Mouse (Mus musculus) forebrain, embryonic 14.5 days (tissue): ENCODE data around the gene Gpr33. TPM values are rescaled to one million over a fixed set of nuclear protein-coding genes. Genes with fewer than 3 reads are reported as not detected.

Experiments
- ATAC-seq: fragments of 200-750 bp; cut with Nextera tagmentation; 2 replicates; pipeline ENCODE4 v1.8.0; 2017; ENCODE audit warnings: mild to moderate bottlenecking, moderate library complexity
- DNase-seq: peaks from one replicate; pipeline ENCODE4 v3.0.0-alpha.2; 2015; ENCODE audit warnings: low spot score
- H3K27ac ChIP-seq: fragments of 300-500 bp; sonication (generic); 2 replicates; pipeline ENCODE4 v1.5.1; 2014; ENCODE audit warnings: low read depth, mild to moderate bottlenecking, control low read depth, low read length, moderate library complexity
- H3K27me3 ChIP-seq: fragments of 300-500 bp; sonication (generic); replicated peaks from 2 replicates; pipeline ENCODE4 v1.6.1; 2014; ENCODE audit warnings: low read length, control low read depth, mixed read lengths; ENCODE audit not compliant: control insufficient read depth, insufficient read depth
- H3K36me3 ChIP-seq: fragments of 300-500 bp; sonication (generic); 2 replicates; pipeline ENCODE4 v1.6.1; 2014; ENCODE audit warnings: low read length, control low read depth; ENCODE audit not compliant: control insufficient read depth, insufficient read depth
- H3K4me1 ChIP-seq: fragments of 300-500 bp; sonication (generic); 2 replicates; pipeline ENCODE4 v1.6.1; 2014; ENCODE audit warnings: antibody characterized with exemption, low read length, control low read depth; ENCODE audit not compliant: control insufficient read depth, insufficient read depth
- H3K4me2 ChIP-seq: fragments of 300-500 bp; sonication (generic); 2 replicates; pipeline ENCODE4 v1.6.1; 2014; ENCODE audit warnings: mild to moderate bottlenecking, control low read depth, low read length
- H3K4me3 ChIP-seq: fragments of 300-500 bp; sonication (generic); 2 replicates; pipeline ENCODE4 v1.5.1; 2014; ENCODE audit warnings: low read depth, low read length, control low read depth
- H3K9ac ChIP-seq: fragments of 300-500 bp; sonication (generic); 2 replicates; pipeline ENCODE4 v1.6.1; 2014; ENCODE audit warnings: mild to moderate bottlenecking, low read length, control low read depth, moderate library complexity
- H3K9me3 ChIP-seq: fragments of 300-500 bp; sonication (generic); replicated peaks from 2 replicates; pipeline ENCODE4 v1.6.1; 2016; ENCODE audit warnings: low read length, control low read depth, mixed read lengths; ENCODE audit not compliant: control insufficient read depth
- WGBS: fragments of 180-500 bp; shearing (Covaris S2); extraction: QIAGEN DNeasy Blood & Tissue Kit; methylation state at CpG from one replicate; pipeline ENCODE4 v1.1.7; 2014; 5-methylcytosine and 5-hydroxymethylcytosine counted together
- polyA plus RNA-seq: library from polyadenylated mRNA; unstranded; fragments of >200 nt; fragmentation: Nextera tagmentation; extraction: Ambion mirVana; gene quantifications from 2 replicates; pipeline ENCODE4 v1.2.1, GENCODE M21; 2014

Gpr33 gene
- polyA plus RNA-seq, 1 experiment from 2014 or later, result not detected

- H3K9me3 ChIP-seq, result no peaks in the 10 kb centered on the region
- H3K4me3 ChIP-seq, result no peak overlapping the region
- H3K9ac ChIP-seq, result no peak overlapping the region
- no peak overlapping the region for H3K4me2 ChIP-seq
- no peaks in the 10 kb centered on the region for H3K4me1 ChIP-seq
- ATAC-seq (no peak), DNase-seq (no peak)
- peaks cover 25% of the 10 kb centered on the region for H3K36me3 ChIP-seq
- WGBS, result 89% methylated on average over 9 of the region's 9 CpGs
- no peaks in the 10 kb centered on the region for H3K27me3 ChIP-seq
- H3K27ac ChIP-seq, result no peak overlapping the region
These were observed 29.4 kb downstream of the Gpr33 start for GRCm38 (mm10) chr12:51998366-51998932.

GRCm38 (mm10) chr12:51995738-51996536, 31.9 kb downstream of the Gpr33 start:
- Histone ChIP-seq H3K9me3 (no peaks in the 10 kb centered on the region), H3K9ac (no peak overlapping the region), H3K4me3 (no peak overlapping the region), H3K4me1 (no peaks in the 10 kb centered on the region), H3K36me3 (peaks cover 25% of the 10 kb centered on the region), H3K27ac (no peak overlapping the region), H3K27me3 (no peaks in the 10 kb centered on the region), H3K4me2 (no peak overlapping the region)
- DNase-seq, result no peak
- no peak for ATAC-seq
- WGBS, result 91% methylated on average over 1 of the region's 1 CpGs

GRCm38 (mm10) chr12:51990629-51991028, 37.2 kb downstream of the Gpr33 start:
- 77% methylated on average over 2 of the region's 2 CpGs for WGBS
- ATAC-seq (no peak), DNase-seq (no peak)
- H3K4me2 ChIP-seq, result no peak overlapping the region
- no peaks in the 10 kb centered on the region for H3K27me3 ChIP-seq
- H3K4me1 ChIP-seq, result no peaks in the 10 kb centered on the region
- H3K36me3 ChIP-seq, result peaks cover 7% of the 10 kb centered on the region
- no peak overlapping the region for H3K27ac ChIP-seq
- H3K9ac ChIP-seq, result no peak overlapping the region
- no peak overlapping the region for H3K4me3 ChIP-seq
- H3K9me3 ChIP-seq, result no peaks in the 10 kb centered on the region

GRCm38 (mm10) chr12:51988536-51988935, 39.3 kb downstream of the Gpr33 start:
- H3K36me3 ChIP-seq, result no peaks in the 10 kb centered on the region; the same call in 1 of the 2 replicates
- no peaks in the 10 kb centered on the region for H3K27me3 ChIP-seq
- no peak overlapping the region for H3K27ac ChIP-seq
- no peak overlapping the region for H3K4me2 ChIP-seq
- DNase-seq, result no peak
- WGBS, result 90% methylated on average over 5 of the region's 5 CpGs
- no peak overlapping the region for H3K4me3 ChIP-seq
- H3K9ac ChIP-seq, result no peak overlapping the region
- H3K9me3 ChIP-seq, result no peaks in the 10 kb centered on the region
- ATAC-seq, result no peak
- H3K4me1 ChIP-seq, result no peaks in the 10 kb centered on the region

- Histone ChIP-seq H3K9ac (no peak overlapping the region), H3K4me3 (no peak overlapping the region), H3K27ac (no peak overlapping the region), H3K36me3 (no peaks in the 10 kb centered on the region), H3K4me1 (no peaks in the 10 kb centered on the region), H3K27me3 (no peaks in the 10 kb centered on the region), H3K4me2 (no peak overlapping the region), H3K9me3 (no peaks in the 10 kb centered on the region)
- WGBS, result 83% methylated on average over 4 of the region's 4 CpGs
- DNase-seq, result no peak
- ATAC-seq, result no peak
These were observed 42.0 kb downstream of the Gpr33 start for GRCm38 (mm10) chr12:51985826-51986225.

GRCm38 (mm10) chr12:51985163-51985748, 42.6 kb downstream of the Gpr33 start:
- 95% methylated on average over 3 of the region's 3 CpGs for WGBS
- no peak overlapping the region for H3K27ac ChIP-seq
- no peaks in the 10 kb centered on the region for H3K4me1 ChIP-seq

GRCm38 (mm10) chr12:51983625-51984024, 44.2 kb downstream of the Gpr33 start:
- DNase-seq (no peak), ATAC-seq (no peak)

More at GRCm38 (mm10) chr12:51985163-51985748, 42.6 kb downstream of the Gpr33 start:
- H3K9me3 ChIP-seq, result no peaks in the 10 kb centered on the region
- DNase-seq (no peak), ATAC-seq (no peak)
- no peaks in the 10 kb centered on the region for H3K36me3 ChIP-seq
- H3K27me3 ChIP-seq, result no peaks in the 10 kb centered on the region
- H3K4me2 ChIP-seq, result no peak overlapping the region
- H3K9ac ChIP-seq, result no peak overlapping the region
- no peak overlapping the region for H3K4me3 ChIP-seq

GRCm38 (mm10) chr12:51976531-51976930, 51.3 kb downstream of the Gpr33 start:
- H3K4me3 ChIP-seq, result no peak overlapping the region
- H3K4me1 ChIP-seq, result no peaks in the 10 kb centered on the region
- no peaks in the 10 kb centered on the region for H3K36me3 ChIP-seq
- no peaks in the 10 kb centered on the region for H3K9me3 ChIP-seq
- no peak overlapping the region for H3K27ac ChIP-seq
- H3K27me3 ChIP-seq, result no peaks in the 10 kb centered on the region
- 76% methylated on average over 9 of the region's 9 CpGs for WGBS
- DNase-seq (no peak), ATAC-seq (no peak)
- no peak overlapping the region for H3K9ac ChIP-seq
- no peak overlapping the region for H3K4me2 ChIP-seq

More at GRCm38 (mm10) chr12:51983625-51984024, 44.2 kb downstream of the Gpr33 start:
- no peaks in the 10 kb centered on the region for H3K27me3 ChIP-seq
- H3K36me3 ChIP-seq, result no peaks in the 10 kb centered on the region
- H3K4me2 ChIP-seq, result no peak overlapping the region
- no peak overlapping the region for H3K27ac ChIP-seq
- H3K4me3 ChIP-seq, result no peak overlapping the region
- H3K4me1 ChIP-seq, result no peaks in the 10 kb centered on the region
- H3K9ac ChIP-seq, result no peak overlapping the region
- no peaks in the 10 kb centered on the region for H3K9me3 ChIP-seq
- 90% methylated on average over 1 of the region's 1 CpGs for WGBS

GRCm38 (mm10) chr12:51974381-51974780, 53.5 kb downstream of the Gpr33 start:
- WGBS, result 100% methylated on average over 1 of the region's 1 CpGs
- DNase-seq (no peak), ATAC-seq (no peak)
- no peaks in the 10 kb centered on the region for H3K9me3 ChIP-seq
- H3K4me1 ChIP-seq, result peaks cover 4% of the 10 kb centered on the region; the same call in 1 of the 2 replicates
- no peak overlapping the region for H3K4me2 ChIP-seq
- no peak overlapping the region for H3K9ac ChIP-seq
- H3K27me3 ChIP-seq, result no peaks in the 10 kb centered on the region
- H3K4me3 ChIP-seq, result no peak overlapping the region
- no peak overlapping the region for H3K27ac ChIP-seq
- H3K36me3 ChIP-seq, result no peaks in the 10 kb centered on the region
